Mouse (Mus musculus) midbrain, postnatal 0 days (tissue): ENCODE measurements at regions not wholly inside any gene's neighbourhood (a gene's known extent, or its start where the extent isn't known, plus 50 kb on each side); places are given as distances from the start of the nearest gene placed in this dataset.

Experiments used
- ATAC-seq: fragments of 200-750 bp; cut with Nextera tagmentation; 2 replicates; pipeline ENCODE4 v1.8.0; 2017; ENCODE audit warnings: moderate number of reproducible peaks, mild to moderate bottlenecking, moderate TSS enrichment, moderate library complexity; ENCODE audit not compliant: low FRiP score
- DNase-seq: peaks from one replicate; pipeline ENCODE4 v3.0.0-alpha.2; 2015; ENCODE audit warnings: low spot score
- H3K27ac ChIP-seq: fragments of 300-500 bp; sonication (generic); 2 replicates; pipeline ENCODE4 v1.5.1; 2014; ENCODE audit warnings: low read depth, mild to moderate bottlenecking, low read length, mixed read lengths
- H3K27me3 ChIP-seq: fragments of 300-500 bp; sonication (generic); 2 replicates; pipeline ENCODE4 v1.6.1; 2014; ENCODE audit warnings: low read length, control low read depth, mixed read lengths; ENCODE audit not compliant: insufficient read depth
- H3K36me3 ChIP-seq: fragments of 300-500 bp; sonication (generic); 2 replicates; pipeline ENCODE4 v1.6.1; 2014; ENCODE audit warnings: low read length, control low read depth, mixed read lengths; ENCODE audit not compliant: insufficient read depth
- H3K4me1 ChIP-seq: fragments of 300-500 bp; sonication (generic); 2 replicates; pipeline ENCODE4 v1.6.1; 2014; ENCODE audit warnings: mild to moderate bottlenecking, control low read depth, antibody characterized with exemption, low read length, mixed read lengths; ENCODE audit not compliant: insufficient read depth
- H3K4me2 ChIP-seq: fragments of 300-500 bp; sonication (generic); 2 replicates; pipeline ENCODE4 v1.6.1; 2014; ENCODE audit warnings: low read depth, mild to moderate bottlenecking, low read length, mixed read lengths; ENCODE audit not compliant: poor library complexity, severe bottlenecking
- H3K4me3 ChIP-seq: fragments of 300-500 bp; sonication (generic); 2 replicates; pipeline ENCODE4 v1.5.1; 2014; ENCODE audit warnings: low read depth, mild to moderate bottlenecking, low read length, moderate library complexity
- H3K9ac ChIP-seq: fragments of 300-500 bp; sonication (generic); replicated peaks from 2 replicates; pipeline ENCODE4 v1.6.1; 2014; ENCODE audit warnings: mild to moderate bottlenecking, low read length, moderate library complexity, mixed read lengths; ENCODE audit not compliant: poor library complexity, severe bottlenecking
- H3K9me3 ChIP-seq: fragments of 300-500 bp; sonication (generic); 2 replicates; pipeline ENCODE4 v1.6.1; 2016; ENCODE audit warnings: low read length, control low read depth
- CTCF ChIP-seq: IDR thresholded peaks from 2 replicates; pipeline ENCODE4 v1.5.1; 2016; ENCODE audit warnings: antibody characterized with exemption, mild to moderate bottlenecking
- WGBS: fragments of 180-500 bp; shearing (Covaris S2); extraction: QIAGEN DNeasy Blood & Tissue Kit; methylation state at CpG from one replicate; pipeline ENCODE4 v1.1.7; 2014; 5-methylcytosine and 5-hydroxymethylcytosine counted together

GRCm38 (mm10) chr6:94865498-94865897 is 165.5 kb upstream of the Lrig1 start:
- TF ChIP-seq CTCF: no peak
- no peaks in the 10 kb centered on the region for H3K4me1 ChIP-seq
- DNase-seq (no peak), ATAC-seq (no peak)
- H3K4me3 ChIP-seq: no peak overlapping the region
- H3K9me3 ChIP-seq: no peaks in the 10 kb centered on the region
- H3K4me2 ChIP-seq: no peak overlapping the region
- no peaks in the 10 kb centered on the region for H3K36me3 ChIP-seq
- no peak overlapping the region for H3K27ac ChIP-seq
- no peak overlapping the region for H3K9ac ChIP-seq
- H3K27me3 ChIP-seq: no peaks in the 10 kb centered on the region
- 77% methylated on average over 2 of the region's 2 CpGs for WGBS

GRCm38 (mm10) chr6:94858121-94858621 is 158.2 kb upstream of the Lrig1 start:
- TF ChIP-seq CTCF: no peak
- no peaks in the 10 kb centered on the region for H3K9me3 ChIP-seq
- no peak overlapping the region for H3K9ac ChIP-seq
- DNase-seq: no peak
- no peak overlapping the region for H3K4me3 ChIP-seq
- 91% methylated on average over 5 of the region's 5 CpGs for WGBS
- H3K27me3 ChIP-seq: no peaks in the 10 kb centered on the region
- no peak for ATAC-seq
- H3K27ac ChIP-seq: no peak overlapping the region
- H3K4me2 ChIP-seq: no peak overlapping the region
- no peaks in the 10 kb centered on the region for H3K36me3 ChIP-seq
- H3K4me1 ChIP-seq: no peaks in the 10 kb centered on the region

- Histone ChIP-seq H3K4me1 (no peaks in the 10 kb centered on the region), H3K36me3 (no peaks in the 10 kb centered on the region), H3K4me3 (no peak overlapping the region), H3K27me3 (no peaks in the 10 kb centered on the region), H3K9me3 (no peaks in the 10 kb centered on the region), H3K27ac (no peak overlapping the region), H3K4me2 (no peak overlapping the region), H3K9ac (no peak overlapping the region)
- ATAC-seq (no peak), DNase-seq (no peak)
- TF ChIP-seq CTCF: no peak
- WGBS: 69% methylated on average over 5 of the region's 5 CpGs
These were observed 150.2 kb upstream of the Lrig1 start for GRCm38 (mm10) chr6:94850121-94850520.

- DNase-seq (no peak), ATAC-seq (no peak)
- 81% methylated on average over 3 of the region's 3 CpGs for WGBS
- TF ChIP-seq CTCF: no peak
- Histone ChIP-seq H3K4me1 (no peaks in the 10 kb centered on the region), H3K27ac (no peak overlapping the region), H3K4me2 (no peak overlapping the region), H3K36me3 (no peaks in the 10 kb centered on the region), H3K9me3 (no peaks in the 10 kb centered on the region), H3K27me3 (no peaks in the 10 kb centered on the region), H3K4me3 (no peak overlapping the region), H3K9ac (no peak overlapping the region)
These were observed 149.6 kb upstream of the Lrig1 start for GRCm38 (mm10) chr6:94849533-94849932.

- H3K27me3 ChIP-seq: no peaks in the 10 kb centered on the region
- H3K9ac ChIP-seq: no peak overlapping the region
- H3K36me3 ChIP-seq: no peaks in the 10 kb centered on the region
- no peaks in the 10 kb centered on the region for H3K4me1 ChIP-seq
- WGBS: 93% methylated on average over 1 of the region's 1 CpGs
- H3K4me2 ChIP-seq: no peak overlapping the region
- no peaks in the 10 kb centered on the region for H3K9me3 ChIP-seq
- no peak overlapping the region for H3K27ac ChIP-seq
- TF ChIP-seq CTCF: no peak
- no peak overlapping the region for H3K4me3 ChIP-seq
- no peak for ATAC-seq
- no peak for DNase-seq
These were observed 148.5 kb upstream of the Lrig1 start for GRCm38 (mm10) chr6:94848437-94848836.

- Histone ChIP-seq H3K4me3 (no peak overlapping the region), H3K4me1 (no peaks in the 10 kb centered on the region), H3K4me2 (no peak overlapping the region), H3K36me3 (no peaks in the 10 kb centered on the region), H3K27me3 (no peaks in the 10 kb centered on the region), H3K9me3 (no peaks in the 10 kb centered on the region), H3K9ac (no peak overlapping the region), H3K27ac (no peak overlapping the region)
- WGBS: 67% methylated on average over 6 of the region's 6 CpGs
- ATAC-seq: no peak
- no peak for TF ChIP-seq CTCF
- no peak for DNase-seq
These were observed 145.9 kb upstream of the Lrig1 start for GRCm38 (mm10) chr6:94845821-94846220.
